Mouse (Mus musculus) megakaryocyte, embryonic 14.5 days (primary cell): Measurements from ENCODE around the gene Minos1. TPM values are rescaled to one million over a fixed set of nuclear protein-coding genes. Genes with fewer than 3 reads are reported as not detected.

Experiments used
- H3K27me3 ChIP-seq: replicated peaks from 2 replicates; pipeline ENCODE3; 2012; ENCODE audit warnings: inconsistent platforms
- H3K36me3 ChIP-seq: replicated peaks from 2 replicates; pipeline ENCODE3; 2012; ENCODE audit warnings: low read length, inconsistent platforms, mixed read lengths
- H3K4me1 ChIP-seq: 2 replicates; pipeline ENCODE4 v1.6.1; 2012; ENCODE audit warnings: inconsistent platforms
- H3K4me3 ChIP-seq: replicated peaks from 2 replicates; pipeline ENCODE3; 2012; ENCODE audit warnings: moderate library complexity, mild to moderate bottlenecking, inconsistent platforms
- H3K9me3 ChIP-seq: 2 replicates; pipeline ENCODE4 v1.6.1; 2012; ENCODE audit warnings: inconsistent platforms
- FLI1 ChIP-seq: IDR thresholded peaks from 2 replicates; pipeline ENCODE4 v1.6.1; 2012; ENCODE audit warnings: low read length, inconsistent platforms, mixed read lengths
- GATA1 ChIP-seq: IDR thresholded peaks from 3 replicates; pipeline ENCODE4 v1.6.1; 2012; ENCODE audit warnings: mixed read lengths, low read length, inconsistent platforms, borderline replicate concordance
- polyA plus RNA-seq: library from polyadenylated mRNA; stranded (reverse); fragments of >175 nt; gene quantifications from 2 replicates; pipeline ENCODE4 v1.2.3, GENCODE M21; 2012; ENCODE audit warnings: low replicate concordance; ENCODE audit not compliant: insufficient read depth

The Minos1 gene
- polyA plus RNA-seq, 1 experiment: 27.4 TPM

- peaks cover 43% of the 10 kb centered on the region for H3K36me3 ChIP-seq
- TF ChIP-seq GATA1: no peak
- no peak for TF ChIP-seq FLI1
- H3K9me3 ChIP-seq: peaks cover 4% of the 10 kb centered on the region
- no peak overlapping the region for H3K4me3 ChIP-seq
- H3K4me1 ChIP-seq: peaks cover 18% of the 10 kb centered on the region
- H3K27me3 ChIP-seq: peaks cover 15% of the 10 kb centered on the region
Measured at GRCm38 (mm10) chr4:139100326-139100725, 30.6 kb downstream of the Minos1 start.

GRCm38 (mm10) chr4:139096201-139096600 is 34.7 kb downstream of the Minos1 start:
- H3K4me3 ChIP-seq: no peak overlapping the region
- H3K27me3 ChIP-seq: peaks cover 57% of the 10 kb centered on the region
- H3K36me3 ChIP-seq: peaks cover 2% of the 10 kb centered on the region
- peaks cover 14% of the 10 kb centered on the region for H3K9me3 ChIP-seq
- no peak for TF ChIP-seq GATA1
- H3K4me1 ChIP-seq: peaks cover 16% of the 10 kb centered on the region

- no peaks in the 10 kb centered on the region for H3K36me3 ChIP-seq
- no peak overlapping the region for H3K4me3 ChIP-seq
- peaks cover 14% of the 10 kb centered on the region for H3K9me3 ChIP-seq
- peaks cover 65% of the 10 kb centered on the region for H3K27me3 ChIP-seq
- H3K4me1 ChIP-seq: peaks cover 22% of the 10 kb centered on the region
- TF ChIP-seq FLI1 (no peak), GATA1 (no peak)
Measured at GRCm38 (mm10) chr4:139095406-139095805, 35.5 kb downstream of the Minos1 start.

- no peak for TF ChIP-seq GATA1
- no peak for TF ChIP-seq FLI1
- H3K27me3 ChIP-seq: peaks cover 84% of the 10 kb centered on the region
- H3K4me3 ChIP-seq: peak overlapping the region; percentile 86
- H3K36me3 ChIP-seq: no peaks in the 10 kb centered on the region
- H3K4me1 ChIP-seq: peaks cover 26% of the 10 kb centered on the region
- peaks cover 14% of the 10 kb centered on the region for H3K9me3 ChIP-seq
Measured at GRCm38 (mm10) chr4:139093196-139093530, 37.8 kb downstream of the Minos1 start.

- peak within 1 kb of the TSS; percentile 86 for H3K4me3 ChIP-seq
- H3K9me3 ChIP-seq: peaks cover 14% of the 10 kb centered on the region
- peaks cover 90% of the 10 kb centered on the region for H3K27me3 ChIP-seq
- no peaks in the 10 kb centered on the region for H3K36me3 ChIP-seq
- no peak for TF ChIP-seq GATA1
- no peak for TF ChIP-seq FLI1
- H3K4me1 ChIP-seq: peaks cover 26% of the 10 kb centered on the region
Measured at GRCm38 (mm10) chr4:139092356-139093195, 38.3 kb downstream of the Minos1 start, which contains the start of gene Nbl1. Gene Nbl1 (minus strand): TSS chr4:139092993.

GRCm38 (mm10) chr4:139091478-139092355 is 39.2 kb downstream of the Minos1 start:
- H3K27me3 ChIP-seq: peaks cover 99% of the 10 kb centered on the region
- H3K36me3 ChIP-seq: no peaks in the 10 kb centered on the region
- H3K4me1 ChIP-seq: peaks cover 35% of the 10 kb centered on the region
- H3K9me3 ChIP-seq: peaks cover 14% of the 10 kb centered on the region
- peak overlapping the region; percentile 86 for H3K4me3 ChIP-seq
- TF ChIP-seq GATA1 (no peak), FLI1 (no peak)

GRCm38 (mm10) chr4:139091066-139091465 is 39.8 kb downstream of the Minos1 start:
- peaks cover 97% of the 10 kb centered on the region for H3K27me3 ChIP-seq
- peaks cover 35% of the 10 kb centered on the region for H3K4me1 ChIP-seq
- no peak for TF ChIP-seq FLI1
- no peak for TF ChIP-seq GATA1
- H3K36me3 ChIP-seq: no peaks in the 10 kb centered on the region
- H3K4me3 ChIP-seq: no peak overlapping the region
- peaks cover 14% of the 10 kb centered on the region for H3K9me3 ChIP-seq

- Histone ChIP-seq H3K4me3 (no peak overlapping the region), H3K4me1 (peaks cover 35% of the 10 kb centered on the region), H3K9me3 (peaks cover 12% of the 10 kb centered on the region), H3K27me3 (peaks cover 95% of the 10 kb centered on the region), H3K36me3 (no peaks in the 10 kb centered on the region)
- TF ChIP-seq FLI1: no peak
- no peak for TF ChIP-seq GATA1
Measured at GRCm38 (mm10) chr4:139090303-139090940, 40.5 kb downstream of the Minos1 start.

GRCm38 (mm10) chr4:139088982-139089671 is 41.8 kb downstream of the Minos1 start:
- Histone ChIP-seq H3K4me3 (no peak overlapping the region), H3K4me1 (peaks cover 39% of the 10 kb centered on the region), H3K27me3 (peaks cover 95% of the 10 kb centered on the region), H3K9me3 (peaks cover 4% of the 10 kb centered on the region; the same call in 1 of the 2 replicates), H3K36me3 (no peaks in the 10 kb centered on the region)
- TF ChIP-seq GATA1: no peak
- TF ChIP-seq FLI1: no peak
